Mouse (Mus musculus): ENCODE results near the gene Grm4.

The Grm4 gene

DNA sequence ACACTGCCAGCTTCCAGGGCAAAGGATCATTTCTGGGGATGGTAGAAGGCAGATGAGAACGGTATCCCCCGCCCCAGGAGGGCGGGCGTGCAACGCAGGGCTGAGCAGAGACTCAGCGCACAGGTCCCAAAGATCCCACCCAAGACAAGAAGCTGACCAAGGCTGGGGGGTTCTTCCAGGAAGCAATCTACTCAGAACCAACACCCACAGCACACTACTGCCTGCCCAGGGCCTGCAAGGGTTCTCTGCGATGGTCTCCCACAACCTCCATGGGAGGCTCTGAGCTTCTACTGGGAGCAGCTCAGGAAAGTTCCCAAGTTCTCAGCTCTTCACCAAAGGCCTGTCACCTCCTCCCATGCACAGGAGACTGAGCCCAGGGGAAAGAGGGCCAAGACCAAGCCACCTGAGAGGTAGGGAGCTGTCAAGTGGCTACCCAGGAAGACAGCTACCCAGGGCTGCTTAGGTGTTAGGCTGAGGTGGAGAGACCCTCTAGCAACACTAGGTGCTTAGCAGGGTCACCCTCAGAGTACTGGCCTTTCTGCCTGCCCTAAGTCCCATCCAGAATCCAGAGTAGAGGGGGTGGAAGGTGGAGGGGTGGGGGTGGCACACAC, 10.0 kb downstream of the Grm4 start:
- no peak for DNase-seq

DNA sequence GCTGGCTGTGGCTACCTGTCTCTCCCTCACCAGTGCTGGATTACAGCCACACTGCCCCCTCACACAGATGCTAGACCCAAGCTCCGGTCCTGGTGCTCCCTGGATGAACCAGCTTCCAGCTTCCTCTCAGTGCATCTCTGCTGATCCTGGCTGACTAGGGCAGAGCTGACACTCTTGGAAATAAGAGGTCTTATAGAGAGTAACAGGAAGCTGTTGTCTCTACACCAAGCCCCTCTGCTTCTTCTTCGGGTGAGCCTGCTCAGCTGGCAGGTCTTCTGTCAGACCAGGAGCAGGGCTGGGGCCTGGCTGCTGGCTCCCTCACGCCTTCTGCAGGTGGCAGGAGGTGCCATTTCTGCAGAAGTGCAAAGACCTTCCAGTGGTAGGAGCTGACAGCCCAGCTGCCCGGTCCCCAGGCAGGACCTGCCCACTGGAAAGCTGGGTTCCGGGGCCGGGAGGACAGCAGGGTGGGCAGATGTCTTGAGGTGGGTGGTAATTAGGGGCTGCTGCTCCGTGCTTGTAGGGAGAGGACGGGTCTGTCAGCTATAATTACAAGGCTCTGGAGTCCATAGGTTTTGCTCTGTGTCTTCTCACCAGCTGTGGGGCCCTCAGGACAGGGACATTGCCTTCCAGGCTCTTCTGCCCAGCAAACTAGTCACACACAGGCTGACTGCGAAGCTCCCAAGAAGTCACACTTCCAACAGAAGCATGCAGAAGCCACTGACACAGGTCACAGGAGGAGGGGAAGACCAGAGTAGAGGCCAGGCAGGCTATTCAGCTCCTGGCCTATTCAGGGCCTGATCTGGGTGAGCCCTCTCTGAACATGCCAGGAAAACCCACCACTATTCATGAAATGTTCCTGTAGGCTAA, 10.7 kb downstream of the Grm4 start:
- no peak for DNase-seq

DNA sequence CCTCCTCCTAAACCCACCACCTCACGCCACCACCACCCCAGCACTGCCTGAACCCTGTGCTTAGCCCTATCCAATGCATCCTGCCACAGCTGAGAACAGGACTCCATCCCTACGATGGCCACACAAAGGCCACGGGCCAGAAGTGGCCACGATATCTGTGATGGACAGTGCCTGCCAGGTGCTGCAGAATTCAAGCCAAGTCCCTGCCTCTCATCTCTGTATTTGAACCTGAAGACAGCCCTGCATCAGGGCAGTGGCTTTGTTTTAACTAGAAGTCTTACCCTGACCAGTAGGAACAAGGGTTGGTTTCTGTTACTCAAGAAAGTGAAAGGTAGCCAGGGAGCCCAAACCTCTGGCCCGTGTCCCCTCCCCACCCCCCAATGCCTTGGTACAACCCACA, 12.1 kb downstream of the Grm4 start:
- no peak for DNase-seq

DNA sequence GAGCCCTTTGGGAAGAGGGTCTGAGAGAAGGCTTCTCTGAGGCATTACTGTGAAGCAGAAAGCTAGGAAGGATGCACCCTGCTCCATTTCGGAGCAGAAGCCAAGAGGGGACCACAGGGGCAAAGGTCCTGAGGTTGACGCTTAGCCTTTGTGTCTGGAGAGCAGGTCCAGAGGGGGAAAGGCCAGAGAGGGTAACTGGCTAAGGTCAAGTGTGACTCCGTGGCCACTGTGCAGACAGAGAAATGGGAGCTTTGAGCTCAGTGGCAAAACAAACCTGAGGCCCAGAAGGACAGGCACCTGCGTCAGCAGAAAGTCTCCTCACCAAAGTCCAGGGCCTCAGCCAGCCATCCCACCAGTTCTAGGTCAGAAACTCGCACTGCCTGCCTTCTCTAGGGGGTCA, 12.7 kb downstream of the Grm4 start:
- peak in 1 of 2 experiments; percentile 16 for DNase-seq

DNA sequence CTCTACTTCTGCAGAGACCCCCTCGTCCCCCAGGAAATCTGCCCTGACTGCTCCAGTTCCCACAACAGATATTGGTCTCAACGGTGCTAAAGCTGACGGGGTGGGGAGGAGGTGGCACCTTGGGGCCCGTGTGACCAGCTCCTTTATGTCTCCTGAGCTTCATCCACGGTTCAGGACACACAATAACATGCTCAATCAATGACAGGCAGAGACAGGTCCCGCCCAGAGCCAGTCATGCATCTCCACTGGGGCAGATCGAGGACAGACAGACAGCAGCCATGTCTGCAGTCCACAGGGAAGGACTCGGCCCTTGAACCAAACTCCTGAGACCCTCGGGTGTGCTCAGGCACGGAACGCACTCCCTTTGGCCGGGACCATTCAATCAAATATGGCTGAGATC, 13.2 kb downstream of the Grm4 start:
- no peak for DNase-seq

DNA sequence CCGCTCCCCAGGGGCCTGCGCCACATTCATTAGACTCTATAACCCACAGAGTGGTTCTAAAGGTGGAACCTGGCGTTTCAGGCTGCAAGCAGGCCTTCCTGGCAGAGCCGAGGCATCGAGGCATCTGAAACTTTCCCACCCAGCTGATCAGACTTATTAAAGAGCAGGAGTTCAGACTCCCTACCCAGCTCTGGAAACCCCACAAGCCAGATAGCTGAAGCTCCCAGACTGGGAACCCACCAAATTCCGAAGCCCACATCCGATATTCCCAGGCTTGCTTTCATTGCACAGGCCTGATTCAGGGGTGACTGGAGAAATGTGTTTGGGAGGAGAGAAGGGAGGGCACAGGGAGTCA, 13.6 kb downstream of the Grm4 start:
- no peak for DNase-seq

DNA sequence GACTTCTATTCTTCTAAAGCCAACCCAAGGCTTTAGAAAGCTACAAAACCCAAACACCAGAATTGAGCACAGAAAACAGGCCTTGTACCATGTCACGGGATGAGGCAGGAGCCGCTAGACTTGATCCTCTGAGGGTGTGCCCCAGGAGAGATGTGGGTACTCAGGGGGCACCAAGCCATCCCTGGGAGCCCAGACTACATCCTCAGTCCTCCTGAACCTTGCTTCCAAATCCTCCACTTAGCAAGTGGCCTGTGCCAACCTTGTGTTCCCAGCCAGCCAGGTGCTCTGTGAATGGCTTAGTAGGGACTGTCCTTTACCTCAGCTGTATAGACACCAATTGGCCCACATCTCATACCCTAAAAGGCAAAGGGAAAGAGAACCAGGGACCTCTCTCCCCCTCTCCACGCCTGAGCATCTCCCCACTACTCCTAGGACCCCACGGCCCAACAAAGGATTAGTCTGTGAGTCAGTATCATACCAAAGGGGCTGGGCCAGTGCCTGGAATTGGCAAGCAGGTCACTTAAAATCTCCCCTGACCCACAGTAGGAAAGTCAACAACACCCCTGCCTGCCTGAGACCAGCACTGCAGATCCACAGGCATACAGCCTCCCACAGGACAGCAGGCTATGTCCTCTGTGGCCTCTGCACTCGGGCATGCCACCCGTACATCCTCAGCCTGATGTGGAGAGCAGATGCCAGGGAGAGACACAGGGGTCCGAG, 14.2 kb downstream of the Grm4 start:
- DNase-seq: no peak

DNA sequence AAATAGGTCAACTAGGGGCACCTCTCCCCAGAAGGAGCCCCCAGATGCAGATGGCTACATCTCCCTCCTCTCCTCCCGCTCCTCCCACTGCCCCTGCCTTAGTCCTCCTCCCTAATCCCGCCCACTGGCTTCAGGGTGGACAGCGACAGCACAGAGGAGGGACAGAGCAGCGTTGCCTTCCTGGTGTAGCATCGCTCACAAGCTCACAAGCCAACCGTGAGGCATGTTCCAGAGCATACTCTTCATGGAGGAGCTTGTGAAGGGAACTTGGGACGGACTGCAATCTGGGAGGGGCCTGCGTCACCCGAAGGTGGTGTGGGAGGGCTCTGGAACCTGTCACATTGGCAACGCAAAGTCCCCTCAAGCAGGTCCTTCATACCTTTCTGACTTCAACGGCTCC, 14.8 kb downstream of the Grm4 start:
- no peak for DNase-seq

DNA sequence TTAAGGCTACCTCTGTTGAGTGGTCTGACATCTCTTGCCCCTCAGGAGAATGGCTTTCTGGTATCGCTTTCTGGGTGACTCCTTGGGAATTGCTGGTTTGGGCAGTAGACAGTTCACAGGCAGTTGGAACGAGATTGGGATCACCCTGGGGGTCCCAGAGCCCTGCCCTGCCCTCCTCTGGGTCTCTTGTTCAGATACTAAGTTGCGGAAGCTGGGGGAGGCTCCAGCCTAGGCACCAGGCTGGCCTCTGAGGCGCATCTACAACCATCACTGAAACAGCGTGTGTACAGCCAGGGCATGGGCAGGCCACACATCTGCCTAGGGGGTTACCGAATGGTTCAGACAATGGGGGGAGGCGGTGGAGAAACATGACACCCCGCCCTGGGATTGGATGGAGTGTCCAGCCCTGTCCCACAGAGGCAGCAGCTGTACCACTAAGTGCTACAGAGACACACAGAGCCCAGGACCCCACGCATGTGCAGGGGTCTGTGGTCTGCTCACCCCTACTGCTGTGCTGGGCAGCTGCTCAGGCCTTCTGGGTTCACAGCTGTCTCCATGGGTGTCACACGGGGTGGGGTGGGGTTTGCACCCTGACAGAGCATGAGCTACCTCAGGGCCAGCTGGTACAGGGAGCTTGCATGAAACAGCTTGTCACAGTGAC, 15.9 kb downstream of the Grm4 start:
- no peak for DNase-seq

DNA sequence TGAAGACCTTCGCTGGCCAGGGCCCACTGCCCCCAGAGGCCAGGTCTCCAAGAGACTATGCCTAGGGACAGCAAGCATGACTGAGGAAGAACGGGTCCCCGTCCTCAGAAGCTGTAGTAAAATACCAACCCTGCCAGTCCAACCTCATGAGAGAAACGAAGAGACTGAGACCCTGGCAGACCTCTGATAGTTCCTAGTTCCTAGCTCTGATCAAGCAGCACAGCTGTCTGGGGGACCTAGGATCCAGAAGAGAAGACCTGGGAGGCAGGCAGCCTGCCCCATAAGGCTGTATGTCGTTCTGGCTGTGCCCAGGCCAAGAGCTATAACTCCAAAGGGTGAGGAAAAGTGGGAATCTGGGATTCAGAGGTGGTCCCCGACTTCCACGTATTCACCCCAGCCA, 17.3 kb downstream of the Grm4 start:
- DNase-seq: no peak

DNA sequence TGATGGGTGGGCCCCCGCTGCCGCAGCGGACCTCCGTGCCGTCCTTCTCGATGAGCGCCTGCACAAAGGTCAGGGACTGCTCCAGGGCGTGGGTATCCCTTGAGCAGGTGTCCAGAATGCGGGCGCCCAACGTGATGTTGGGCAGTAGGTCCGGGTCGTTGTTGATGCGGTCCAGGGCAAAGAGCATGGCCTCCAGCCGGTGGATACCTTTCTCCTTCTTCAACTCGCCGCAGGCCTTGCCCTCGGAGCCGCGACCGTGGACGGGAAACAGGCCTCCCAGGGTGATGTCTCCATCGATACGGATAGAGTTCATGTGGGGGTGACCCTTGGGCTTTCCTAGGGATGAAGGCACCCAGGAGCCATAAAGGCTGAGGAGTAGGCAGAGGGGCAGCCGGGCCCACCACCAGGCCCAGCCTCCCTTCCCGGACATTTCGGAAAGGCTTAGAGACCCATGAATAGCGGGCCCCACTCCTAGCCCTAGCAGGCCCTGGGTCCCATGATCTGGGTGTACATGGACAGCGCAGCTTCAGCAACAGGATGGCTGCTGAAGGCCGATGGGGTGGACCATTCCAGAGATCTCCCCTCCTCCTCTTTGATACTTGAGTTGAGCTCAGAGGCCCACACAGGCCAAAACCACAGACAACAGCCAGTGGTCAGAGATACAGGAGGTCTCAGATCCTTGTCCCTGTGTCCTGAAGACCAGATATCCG, 18.3 kb downstream of the Grm4 start:
- DNase-seq: no peak

DNA sequence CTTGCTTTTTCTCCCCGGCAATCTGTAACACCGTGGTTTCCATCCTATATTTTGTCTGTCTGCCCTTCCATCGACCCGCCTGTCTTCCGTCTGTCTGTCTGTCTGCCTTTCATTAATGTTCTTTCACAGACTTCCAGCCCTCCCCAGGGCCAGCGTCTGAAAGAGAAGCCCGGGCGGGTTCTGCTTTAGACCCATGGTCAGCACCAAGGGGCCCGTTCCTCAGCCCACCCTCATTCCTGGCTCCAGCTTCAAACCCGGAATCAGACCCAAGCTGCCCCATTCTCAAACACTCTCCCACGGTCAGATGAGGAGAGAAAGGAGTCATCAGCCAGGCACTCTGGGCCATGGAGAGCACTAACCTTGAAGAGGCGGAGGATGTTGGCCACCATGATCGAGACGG, 18.9 kb downstream of the Grm4 start:
- no peak for DNase-seq

DNA sequence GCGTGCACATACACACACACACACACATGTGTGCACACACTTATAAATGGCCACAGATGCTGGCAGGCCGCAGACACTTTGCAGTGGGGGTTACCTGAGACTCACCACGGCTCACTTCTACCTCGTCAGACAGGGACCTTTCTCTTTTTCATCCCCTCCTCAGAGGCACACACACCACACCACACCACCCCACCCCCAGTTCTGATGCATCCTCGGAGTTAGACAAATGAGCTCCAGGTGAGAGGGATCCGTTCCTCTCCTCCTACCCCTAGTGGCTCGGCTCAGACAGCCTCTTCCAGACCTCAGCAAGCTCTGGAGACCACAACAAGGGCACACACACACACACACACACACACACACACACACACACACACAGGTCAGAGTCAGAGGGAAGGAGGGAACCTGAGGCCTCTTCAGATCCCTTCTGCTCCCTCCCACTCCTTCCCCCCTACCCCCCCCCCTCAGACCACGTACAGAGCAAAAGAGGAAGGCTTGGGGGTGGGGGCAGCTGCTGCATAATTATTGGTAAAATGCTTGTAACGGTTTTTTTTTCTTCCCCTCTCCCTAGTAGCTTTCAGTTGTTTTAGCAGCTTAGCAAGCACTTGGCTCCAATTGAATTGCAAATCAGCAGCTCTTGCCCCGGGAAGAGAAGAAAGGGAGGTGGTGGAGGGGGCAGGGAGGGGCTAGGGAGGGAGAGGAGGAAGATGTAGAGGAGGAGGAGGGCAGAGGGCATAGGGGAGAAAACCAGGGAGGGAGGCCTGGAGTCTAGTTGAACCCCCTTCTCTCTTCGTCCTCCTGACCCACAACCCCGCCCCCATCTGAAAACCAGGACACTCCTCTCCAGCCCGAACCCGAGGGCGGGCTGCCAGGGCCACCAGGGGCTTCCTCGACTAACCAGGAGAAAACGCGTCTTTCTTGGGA, 19.6 kb downstream of the Grm4 start:
- peak in 1 of 2 experiments; percentile 30 for DNase-seq

DNA sequence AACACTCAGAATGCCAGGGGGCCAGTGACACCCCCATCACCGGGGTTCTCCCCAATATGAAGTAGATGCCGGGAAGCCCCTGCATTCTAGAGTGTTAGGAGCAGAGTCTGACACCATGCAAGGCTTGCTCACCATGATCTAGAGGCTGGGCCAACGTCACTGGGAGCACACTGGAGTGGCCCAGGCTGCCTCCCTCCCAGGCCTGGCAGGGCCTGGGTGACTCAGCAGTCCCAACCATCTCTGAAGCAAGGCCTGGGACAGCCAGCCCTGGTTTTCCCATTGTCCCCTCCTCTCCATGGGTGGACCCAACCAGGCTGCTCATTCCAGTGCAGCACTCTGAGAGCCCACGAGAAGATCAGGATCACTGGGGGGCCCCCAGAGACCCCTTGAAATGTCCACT, 20.4 kb downstream of the Grm4 start:
- no peak for DNase-seq

DNA sequence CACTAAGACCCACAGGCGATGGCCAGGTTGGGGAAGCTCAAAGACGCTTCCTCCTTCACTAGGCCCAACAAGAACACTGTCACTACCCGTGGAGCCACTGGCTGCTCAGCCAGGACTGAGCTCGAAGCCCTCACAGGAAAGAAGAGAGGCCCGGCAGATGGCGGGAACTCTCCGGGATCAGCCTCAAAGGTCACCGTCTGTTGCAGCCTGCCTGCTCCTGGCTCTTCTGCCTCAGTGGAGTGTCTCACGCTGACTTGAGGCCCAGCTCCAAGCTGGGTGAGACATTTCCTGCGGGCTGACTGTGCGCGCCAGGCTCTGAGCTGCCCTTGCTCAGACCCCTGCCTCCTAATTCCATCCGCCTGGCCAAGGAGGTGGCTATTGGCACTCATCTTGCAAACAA, 22.1 kb downstream of the Grm4 start:
- DNase-seq: no peak

DNA sequence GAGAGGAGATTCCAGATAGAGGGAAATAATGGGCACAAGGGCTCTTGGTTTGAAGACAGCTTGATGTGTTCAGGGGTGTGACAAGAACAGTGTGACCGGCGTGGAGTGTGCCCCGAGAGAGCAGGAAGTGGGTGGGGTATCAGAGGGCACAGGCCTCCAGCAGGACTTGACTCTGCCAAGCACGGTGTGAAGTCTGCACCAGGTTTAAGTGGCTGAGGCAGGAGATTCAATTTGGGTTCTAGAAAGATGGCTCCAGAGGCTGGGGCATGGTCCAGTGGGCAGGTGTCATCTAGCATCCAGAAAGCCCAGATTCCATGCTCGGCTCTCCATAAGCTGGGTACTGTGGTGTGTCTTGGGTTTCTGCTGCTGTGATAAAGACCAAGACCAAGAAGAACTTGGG, 23.4 kb downstream of the Grm4 start:
- DNase-seq: no peak

DNA sequence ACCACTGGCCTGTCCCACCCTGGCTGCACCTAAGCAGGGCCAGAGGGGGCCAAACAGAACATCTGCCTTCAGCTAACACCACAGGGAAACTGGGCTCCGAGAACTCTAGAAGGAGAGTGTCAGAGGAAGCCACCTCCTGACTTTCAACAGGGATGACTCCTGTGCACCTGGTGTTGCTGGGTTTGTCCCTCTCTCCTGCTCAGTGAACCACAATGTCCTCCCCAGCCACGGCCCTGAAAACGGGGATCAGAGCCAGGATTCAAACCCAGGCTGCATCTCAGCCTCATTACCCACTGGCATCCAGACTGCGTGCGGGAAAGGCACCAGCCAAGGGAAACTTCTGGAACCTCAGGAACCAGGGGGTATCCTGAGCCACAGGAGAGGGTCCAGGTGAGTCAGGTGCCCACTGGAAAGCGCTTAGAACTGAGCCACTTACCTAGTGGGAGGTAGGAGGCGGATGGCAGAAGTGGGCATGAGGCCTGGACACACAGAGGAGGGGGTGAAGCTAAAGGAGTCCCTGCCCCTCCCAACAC, 26.1 kb downstream of the Grm4 start:
- DNase-seq: no peak

DNA sequence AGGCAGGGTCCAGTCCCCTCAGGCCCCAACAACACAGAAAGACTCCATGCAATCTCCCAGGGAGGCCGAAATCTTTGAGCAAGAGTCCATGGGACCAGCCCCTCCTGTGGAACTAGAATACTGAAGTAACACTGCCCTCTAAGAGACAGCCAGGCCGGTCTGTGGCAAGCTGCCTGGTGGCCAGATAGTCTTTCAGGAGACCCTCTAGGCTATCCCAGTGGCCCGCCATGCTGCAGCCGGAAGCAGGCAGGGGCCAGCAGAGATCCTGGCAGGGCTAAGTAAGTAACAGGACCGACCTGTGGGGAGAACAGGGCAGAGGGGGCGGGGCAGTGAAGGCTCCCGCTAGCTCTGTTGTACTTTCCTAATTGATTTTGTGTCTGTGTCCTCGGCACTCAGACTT, 27.2 kb downstream of the Grm4 start:
- no peak for DNase-seq

DNA sequence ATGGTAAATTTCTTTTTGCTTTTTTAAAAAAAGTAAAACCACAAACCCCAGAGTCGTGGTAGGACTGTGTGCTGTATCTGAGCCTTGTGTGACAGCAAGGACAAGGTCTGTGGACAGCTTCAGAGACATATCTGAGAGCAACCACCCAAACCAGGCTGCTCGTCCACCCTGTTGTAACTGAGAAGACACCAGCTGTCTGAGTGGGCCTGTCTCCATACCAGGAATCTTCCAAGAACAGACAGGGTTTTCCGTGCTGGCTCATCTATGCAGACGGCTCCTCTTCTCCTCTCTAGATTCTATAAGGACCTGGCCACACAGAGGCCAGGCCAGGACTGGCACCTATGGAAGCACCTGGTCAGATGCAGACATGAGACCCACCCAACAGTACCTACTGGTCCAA, 27.8 kb downstream of the Grm4 start:
- no peak for DNase-seq

DNA sequence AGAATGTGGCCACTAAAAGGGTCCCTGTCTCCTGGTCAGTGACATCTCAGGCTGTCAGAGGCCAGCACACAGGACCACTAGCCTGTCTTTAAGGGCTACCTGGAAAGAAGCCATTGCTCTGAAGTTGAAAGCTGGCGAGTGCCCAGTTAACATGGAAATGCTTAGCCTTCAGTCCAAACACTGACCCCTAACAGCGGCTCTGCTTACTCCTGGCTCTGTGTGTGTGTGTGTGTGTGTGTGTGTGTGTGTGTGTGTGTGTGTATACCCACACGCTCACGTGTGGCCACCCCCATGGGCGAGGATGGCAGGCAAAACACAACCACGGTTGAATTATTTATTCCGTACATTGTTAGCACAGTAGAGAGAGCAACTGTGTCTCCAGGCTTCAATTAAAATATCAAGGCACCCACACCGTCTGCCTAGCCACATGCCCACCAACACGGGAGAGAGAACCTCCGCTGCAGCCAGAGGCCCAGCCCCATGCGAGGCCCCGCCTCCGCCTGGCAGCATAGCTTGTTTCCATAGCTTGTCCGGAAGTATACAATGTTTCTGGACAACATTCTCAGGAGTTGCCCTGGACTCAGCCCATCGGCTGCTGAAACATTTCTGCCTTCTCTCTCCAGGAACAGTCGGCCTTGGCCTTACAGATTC, 32.9 kb downstream of the Grm4 start:
- DNase-seq: no peak

DNA sequence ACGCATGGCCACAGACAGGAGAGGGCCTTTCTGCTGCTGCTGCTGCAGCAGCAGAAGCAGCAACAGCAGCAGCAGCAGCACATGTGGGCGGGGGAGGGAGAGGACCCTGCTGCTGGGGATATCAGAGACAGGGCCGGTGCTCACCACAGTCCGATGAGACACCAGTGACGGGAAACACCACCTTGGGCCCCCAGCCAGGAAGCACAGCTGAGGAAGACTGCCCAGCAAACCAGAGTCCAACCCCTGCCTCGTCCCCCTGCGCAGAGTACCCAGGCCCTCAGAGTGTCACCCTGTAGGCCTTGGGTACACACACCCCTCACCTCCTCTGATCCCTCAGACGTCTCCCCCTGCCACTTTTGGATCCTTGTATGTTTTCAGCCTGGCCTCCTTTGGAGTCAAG, 35.3 kb downstream of the Grm4 start:
- no peak for DNase-seq

Data from kidney, postnatal 25 days (tissue).